Mouse (Mus musculus) G1E-ER4 (cell line): ENCODE measurements around the gene Cxcl2. TPM values are rescaled to one million over a fixed set of nuclear protein-coding genes. Genes with fewer than 3 reads are reported as not detected.
A peak's percentile ranks its signal among the peaks of the same experiment; 100 is the strongest.

ENCODE experiments used
- GATA1 ChIP-seq: IDR thresholded peaks from one replicate; pipeline ENCODE4 v1.8.0; 2012; ENCODE audit warnings: low read length, inconsistent platforms
- polyA plus RNA-seq: library from polyadenylated mRNA; stranded (reverse); fragments of >175 nt; gene quantifications from 2 replicates; pipeline ENCODE4 v1.2.3, GENCODE M21; 2012

Gene Cxcl2
- polyA plus RNA-seq, 1 experiment, result not detected

DNA sequence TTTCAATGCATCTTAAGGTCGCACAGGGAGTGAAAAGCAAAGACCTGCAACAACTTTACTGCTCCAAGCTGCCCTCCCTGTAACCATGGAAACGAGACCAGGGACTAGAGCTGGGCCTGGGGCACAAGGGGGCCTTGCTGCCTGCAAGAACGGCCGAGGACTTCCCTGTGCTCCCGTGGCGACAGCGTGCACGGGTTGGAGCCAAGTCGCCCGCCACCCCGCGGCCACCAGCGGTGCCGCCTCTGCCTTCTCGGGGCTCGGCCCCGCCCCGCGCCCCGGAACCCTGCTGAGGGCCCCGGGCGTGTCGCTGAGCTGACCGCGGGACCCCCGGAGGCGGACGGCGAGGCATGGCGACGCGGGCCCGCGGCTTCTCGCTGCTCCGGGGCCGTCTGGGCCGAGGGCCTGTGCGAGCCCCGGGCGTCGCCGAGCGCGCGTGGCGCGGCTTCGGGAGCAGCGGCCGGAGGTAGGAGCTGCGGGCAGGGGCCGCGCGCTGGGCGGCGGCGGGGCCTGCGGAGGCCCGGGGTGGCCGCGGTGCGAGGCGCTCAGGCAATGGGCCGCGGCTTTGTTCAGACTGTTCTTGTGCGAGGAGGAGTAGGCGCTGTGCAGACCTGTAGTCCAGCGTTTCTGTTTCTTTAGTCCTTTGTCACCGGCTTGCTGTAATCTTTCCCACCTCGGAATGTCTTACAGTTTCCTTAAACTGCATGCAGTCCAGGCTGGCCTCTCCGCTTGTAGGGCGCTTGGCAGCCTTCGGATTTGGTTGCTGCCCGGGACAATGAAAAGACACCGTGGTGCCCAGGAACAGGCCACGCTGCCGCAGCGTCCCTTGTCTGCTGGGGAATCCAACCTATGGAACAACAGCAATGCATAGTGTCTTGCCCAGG is 27.5 kb downstream of the Cxcl2 start, which contains the start of gene Mthfd2l:
Mthfd2l (plus strand) TSS at position 147 of the 881 bp plus-strand sequence.
- TF ChIP-seq GATA1, result no peak

DNA sequence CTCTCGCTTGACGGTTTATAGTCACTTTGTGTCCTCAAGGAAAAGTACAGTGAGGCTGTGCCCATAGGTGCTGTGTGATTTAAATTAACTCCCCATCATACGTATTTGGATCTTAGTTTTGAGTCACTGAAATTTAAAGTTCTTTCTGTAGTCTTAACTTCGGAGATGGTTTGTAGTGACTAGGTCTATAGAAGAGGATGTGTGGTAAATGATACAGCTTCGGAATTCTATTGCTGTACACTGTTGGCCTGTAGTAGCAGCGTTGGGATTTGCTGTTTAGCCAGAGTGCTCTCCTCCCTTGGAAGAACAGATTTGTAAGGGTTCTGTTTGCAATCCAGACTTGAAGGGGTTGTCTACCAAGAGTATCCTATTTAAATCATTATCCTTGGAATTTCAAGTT is 28.2 kb downstream of the Cxcl2 start:
- no peak for TF ChIP-seq GATA1

DNA sequence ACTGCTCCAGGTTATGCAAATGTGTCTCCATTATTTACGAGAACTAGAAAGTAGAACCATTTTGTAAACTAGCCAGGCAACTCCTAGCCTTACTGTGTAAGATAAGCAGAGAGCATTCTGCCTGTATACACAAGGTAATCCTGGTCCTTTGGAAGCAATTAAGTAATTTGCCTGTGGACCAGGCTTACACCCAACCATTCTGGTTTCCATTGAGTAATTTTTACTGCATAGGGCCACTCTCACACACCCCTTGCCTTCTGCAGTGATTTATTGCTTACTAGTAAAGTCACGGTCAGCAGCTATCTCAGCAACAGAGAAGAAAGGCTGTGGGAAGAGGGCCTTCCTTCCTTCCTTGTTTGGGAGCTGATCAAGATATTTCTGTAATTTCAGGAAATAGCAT is 33.0 kb downstream of the Cxcl2 start:
- TF ChIP-seq GATA1, result no peak

DNA sequence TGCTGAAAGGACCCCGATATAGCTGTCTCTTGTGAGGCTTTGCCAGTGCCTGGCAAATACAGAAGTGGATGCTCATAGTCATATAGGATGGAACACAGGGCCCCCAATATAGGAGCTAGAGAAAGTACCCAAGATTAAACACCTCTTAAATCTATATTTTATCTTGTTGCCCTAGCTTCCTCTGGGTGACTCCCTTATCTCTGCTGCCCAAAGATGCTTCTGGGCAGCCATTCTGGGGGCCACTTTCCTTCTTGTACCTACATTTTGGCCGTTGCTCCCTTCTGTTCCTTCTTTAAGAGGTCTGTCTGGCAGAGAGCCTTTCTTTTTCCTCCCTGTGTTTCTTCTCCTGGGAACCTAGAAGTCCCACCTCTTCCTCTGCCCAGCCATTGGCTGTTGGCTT is 41.8 kb downstream of the Cxcl2 start:
- no peak for TF ChIP-seq GATA1

DNA sequence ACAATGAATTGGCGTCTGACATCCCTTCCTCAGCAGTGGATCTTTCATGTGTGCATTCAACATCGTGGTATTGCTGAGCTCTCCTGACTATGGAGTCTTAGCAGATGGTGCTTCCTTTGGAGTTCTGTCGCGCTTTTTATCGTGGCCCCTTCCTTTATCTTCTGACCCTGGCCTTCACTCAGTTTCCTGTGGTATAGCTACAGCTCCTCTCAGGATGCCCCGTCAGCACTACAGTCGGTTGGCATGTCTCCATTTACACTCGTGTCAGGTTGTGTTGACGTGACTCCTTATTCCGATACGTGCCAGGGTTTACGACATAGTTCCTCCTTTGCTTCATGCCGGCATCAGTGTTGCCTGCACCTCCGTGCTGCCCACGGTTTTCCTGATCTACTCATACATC is 45.8 kb downstream of the Cxcl2 start:
- TF ChIP-seq GATA1, result no peak

DNA sequence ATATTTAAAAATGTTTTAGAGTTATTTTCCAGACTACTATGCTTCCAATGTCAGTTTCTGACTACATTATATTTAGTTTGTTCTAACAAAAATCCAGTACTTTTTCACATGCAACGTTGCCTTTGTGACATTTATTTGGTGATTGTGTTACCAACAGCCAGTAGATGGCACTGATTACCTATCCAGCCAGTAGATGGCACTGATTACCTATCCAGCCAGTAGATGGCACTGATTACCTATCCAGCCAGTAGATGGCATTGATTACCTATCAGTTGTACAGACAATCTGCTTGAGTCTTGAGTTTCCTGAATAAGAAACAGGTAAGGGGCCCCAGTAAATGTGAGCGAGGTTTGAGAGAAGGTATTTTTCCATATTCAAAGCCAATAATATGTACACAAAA is 47.8 kb downstream of the Cxcl2 start:
- peak; percentile 37 for TF ChIP-seq GATA1

DNA sequence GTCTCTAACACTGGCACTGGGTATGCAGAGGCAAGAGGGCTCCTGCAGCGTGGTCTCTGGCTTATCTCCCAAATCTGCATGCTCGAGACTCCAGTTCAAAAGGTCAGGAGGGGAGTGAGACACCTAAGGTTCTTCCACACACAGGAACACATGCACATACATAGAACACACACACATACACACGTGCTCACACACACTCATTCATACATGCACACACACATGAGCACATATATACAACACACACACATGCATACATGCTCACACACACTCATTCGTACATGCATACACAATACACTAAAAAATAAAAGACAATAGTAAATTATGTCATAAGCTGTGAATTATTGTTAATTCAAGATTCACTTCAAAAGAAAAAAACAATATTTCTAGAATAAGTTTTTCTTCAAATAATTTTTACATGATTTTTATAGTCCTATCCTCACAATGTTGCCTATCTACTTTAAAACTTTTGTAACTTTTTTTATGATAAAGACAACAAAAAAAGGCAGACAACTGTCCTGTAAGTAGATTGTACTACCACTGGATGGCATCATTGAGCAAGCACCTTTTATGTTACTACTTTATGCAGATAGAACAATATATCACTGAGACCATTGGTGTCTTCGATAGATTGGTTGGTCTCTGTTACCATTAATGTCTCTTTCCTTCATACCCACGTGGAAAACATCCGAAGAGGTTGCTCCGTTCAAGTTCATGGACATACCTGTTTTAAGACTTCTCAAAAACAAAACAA is 49.2 kb downstream of the Cxcl2 start:
- TF ChIP-seq GATA1, result no peak

Other genes with a start within 250 kb of the Cxcl2 start
- not detected in 2 replicates for gene Cxcl5, start 144.5 kb upstream of the Cxcl2 start, polyA plus RNA-seq
- not detected in 2 replicates for gene Ppbp, start 135.4 kb upstream of the Cxcl2 start, polyA plus RNA-seq
- gene Pf4, start 131.4 kb upstream of the Cxcl2 start, polyA plus RNA-seq, result 1.2 and 2.2 TPM in 2 replicates
- gene Cxcl3, start 117.8 kb upstream of the Cxcl2 start, polyA plus RNA-seq, result 0.05 TPM in 1 of 2 replicates, not detected in the other
- gene Cxcl15, start 109.3 kb upstream of the Cxcl2 start, polyA plus RNA-seq, result not detected in 2 replicates
- gene Cxcl1, start 12.6 kb upstream of the Cxcl2 start, polyA plus RNA-seq, result not detected in 2 replicates
- 8.5 and 12.9 TPM in 2 replicates for gene Mthfd2l, start 27.2 kb downstream of the Cxcl2 start, polyA plus RNA-seq
- gene Epgn, start 123.6 kb downstream of the Cxcl2 start, polyA plus RNA-seq, result not detected in 2 replicates
- not detected in 2 replicates for gene Ereg, start 170.8 kb downstream of the Cxcl2 start, polyA plus RNA-seq
- gene Areg, start 235.7 kb downstream of the Cxcl2 start, polyA plus RNA-seq, result not detected in 2 replicates